Mouse (Mus musculus) stomach, embryonic 15.5 days (tissue): ENCODE measurements around the gene Klf12. TPM values are rescaled to one million over a fixed set of nuclear protein-coding genes. Genes with fewer than 3 reads are reported as not detected.

ENCODE experiments used
- ATAC-seq: fragments of 200-750 bp; cut with Nextera tagmentation; 2 replicates; pipeline ENCODE4 v1.8.0; 2017; ENCODE audit warnings: low read depth, moderate number of reproducible peaks, moderate TSS enrichment; ENCODE audit not compliant: insufficient read depth, low FRiP score
- H3K27ac ChIP-seq: fragments of 300-500 bp; sonication (generic); 2 replicates; pipeline ENCODE4 v1.5.1; 2015; ENCODE audit warnings: mild to moderate bottlenecking, inconsistent platforms
- H3K27me3 ChIP-seq: fragments of 300-500 bp; sonication (generic); replicated peaks from 2 replicates; pipeline ENCODE4 v1.6.1; 2015; ENCODE audit warnings: inconsistent platforms
- H3K36me3 ChIP-seq: fragments of 300-500 bp; sonication (generic); 2 replicates; pipeline ENCODE4 v1.6.1; 2015; ENCODE audit warnings: inconsistent platforms
- H3K4me1 ChIP-seq: fragments of 300-500 bp; sonication (generic); 2 replicates; pipeline ENCODE4 v1.6.1; 2015; ENCODE audit warnings: inconsistent platforms
- H3K4me2 ChIP-seq: fragments of 300-500 bp; sonication (generic); 2 replicates; pipeline ENCODE4 v1.6.1; 2015; ENCODE audit warnings: mild to moderate bottlenecking, inconsistent platforms
- H3K4me3 ChIP-seq: fragments of 300-500 bp; sonication (generic); replicated peaks from 2 replicates; pipeline ENCODE4 v1.5.1; 2015; ENCODE audit warnings: inconsistent platforms
- H3K9ac ChIP-seq: fragments of 300-500 bp; sonication (generic); 2 replicates; pipeline ENCODE4 v1.6.1; 2015; ENCODE audit warnings: inconsistent platforms
- H3K9me3 ChIP-seq: fragments of 300-500 bp; sonication (generic); 2 replicates; pipeline ENCODE4 v1.6.1; 2016; ENCODE audit warnings: inconsistent platforms
- WGBS: fragments of 180-500 bp; shearing (Covaris S2); methylation state at CpG from one replicate; pipeline ENCODE4 v1.1.7; 2015; 5-methylcytosine and 5-hydroxymethylcytosine counted together
- polyA plus RNA-seq: library from polyadenylated mRNA; unstranded; fragments of >200 nt; fragmentation: Nextera tagmentation; extraction: Ambion mirVana; gene quantifications from 2 replicates; pipeline ENCODE4 v1.2.1, GENCODE M21; 2015

Gene Klf12
- 11.1 and 13.2 TPM in 2 replicates for polyA plus RNA-seq

DNA sequence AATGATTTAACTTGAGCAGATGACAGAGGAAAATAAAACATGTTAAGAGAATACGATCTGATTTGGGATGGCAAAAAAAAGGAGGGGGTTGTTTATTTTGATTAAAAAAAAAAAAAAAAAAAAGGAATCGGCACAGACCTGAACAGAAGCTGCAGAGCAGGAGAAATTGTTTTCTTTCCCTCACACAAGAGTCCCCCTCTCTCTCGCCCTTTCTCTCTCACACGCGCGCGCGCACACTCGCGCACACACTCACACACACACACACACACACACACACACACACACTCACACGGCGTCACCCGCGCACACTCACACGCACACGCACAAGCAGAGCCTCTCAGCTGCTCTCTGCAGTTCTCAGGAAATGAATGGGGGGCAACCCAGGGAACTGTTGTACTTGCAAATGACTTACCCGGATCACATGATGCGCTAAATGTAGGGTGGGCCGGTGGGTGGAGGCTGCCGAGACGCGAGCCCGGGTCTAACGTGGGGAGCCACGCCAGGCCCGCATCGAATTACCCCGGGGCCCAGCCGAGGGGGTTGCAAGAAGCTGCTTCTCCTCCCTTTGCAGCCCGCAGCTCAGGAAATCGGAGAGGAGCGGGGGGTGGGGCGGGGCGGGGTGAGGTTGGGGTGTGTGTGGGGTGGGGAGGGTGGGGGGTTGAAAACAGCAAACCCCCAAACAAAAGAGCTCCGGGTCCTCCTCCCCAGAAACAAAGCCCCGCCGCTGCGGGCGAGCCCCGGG, at the start of gene Klf12:
Gene Klf12, minus strand, starts transcription at position 561 of the 742 bp plus-strand sequence.
- Histone ChIP-seq H3K27me3 (no peaks in the 10 kb centered on the region), H3K36me3 (no peaks in the 10 kb centered on the region), H3K9me3 (no peaks in the 10 kb centered on the region), H3K9ac (peak within 1 kb of the TSS; percentile 54), H3K4me2 (peak within 1 kb of the TSS; percentile 84), H3K4me1 (peaks cover 12% of the 10 kb centered on the region; the same call in 1 of the 2 replicates), H3K4me3 (peak within 1 kb of the TSS; percentile 60), H3K27ac (peak within 1 kb of the TSS; percentile 87)
- peak; percentile 77 for ATAC-seq
- WGBS = under 1% methylated on average over 39 of the region's 40 CpGs

DNA sequence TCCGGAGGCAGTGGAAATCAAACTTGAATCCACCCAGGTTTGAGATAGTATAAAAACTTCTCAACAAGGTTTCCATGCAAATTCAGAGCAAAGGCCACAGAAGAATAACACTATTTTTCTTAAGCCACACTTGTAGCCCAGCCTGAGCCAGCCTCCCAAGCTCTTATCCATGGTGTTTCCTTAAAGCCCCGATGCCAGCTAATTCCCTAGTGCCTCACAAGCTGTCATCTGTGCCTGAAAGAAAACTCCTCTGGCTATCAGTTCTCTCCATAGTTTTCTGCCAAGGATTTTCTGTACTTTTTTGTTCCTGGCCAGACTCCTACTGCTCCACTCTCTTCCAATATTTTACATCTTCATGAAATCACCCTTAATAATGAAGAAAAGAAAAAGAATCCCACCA, 48.9 kb upstream of the Klf12 start:
- H3K27me3 ChIP-seq = no peaks in the 10 kb centered on the region
- H3K4me1 ChIP-seq = no peaks in the 10 kb centered on the region
- WGBS = 74% methylated on average over 2 of the region's 2 CpGs
- H3K4me3 ChIP-seq = no peak overlapping the region
- H3K9ac ChIP-seq = no peak overlapping the region
- H3K27ac ChIP-seq = no peak overlapping the region
- ATAC-seq = no peak
- H3K36me3 ChIP-seq = no peaks in the 10 kb centered on the region
- no peak overlapping the region for H3K4me2 ChIP-seq
- H3K9me3 ChIP-seq = no peaks in the 10 kb centered on the region

DNA sequence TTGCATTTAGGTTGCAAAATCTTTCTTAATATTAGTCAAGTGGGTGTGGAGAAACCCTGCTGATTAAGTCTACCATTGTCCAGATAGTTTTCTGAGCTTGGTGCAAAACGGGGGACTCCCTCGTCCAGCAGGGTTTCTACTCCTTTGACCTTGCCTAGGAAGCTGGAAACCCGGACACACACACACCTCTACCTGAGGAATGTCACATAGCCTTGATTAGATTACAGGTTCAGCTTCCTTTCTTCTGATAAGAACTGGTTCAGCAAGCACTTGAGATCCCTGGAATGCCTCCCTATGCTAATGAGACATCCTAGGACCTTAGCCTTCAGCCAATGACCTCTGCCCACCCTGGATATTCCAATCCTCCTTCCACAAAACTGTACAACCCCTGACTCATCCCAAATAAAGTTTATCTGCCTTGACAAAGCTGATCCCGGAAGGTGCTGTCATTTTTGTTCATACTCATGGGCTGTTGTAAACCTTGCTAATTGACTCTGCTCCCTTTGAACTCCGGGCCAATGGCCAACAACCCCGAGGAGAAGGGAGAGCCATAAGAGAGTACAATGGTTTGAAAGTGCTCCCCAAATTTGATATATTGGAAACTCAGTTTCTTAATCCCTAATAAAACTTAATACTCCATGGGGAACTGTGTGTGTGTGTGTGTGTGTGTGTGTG, 44.3 kb upstream of the Klf12 start:
- Histone ChIP-seq H3K27ac (no peak overlapping the region), H3K36me3 (no peaks in the 10 kb centered on the region), H3K9me3 (no peaks in the 10 kb centered on the region), H3K4me3 (no peak overlapping the region), H3K9ac (no peak overlapping the region), H3K4me2 (no peak overlapping the region), H3K4me1 (no peaks in the 10 kb centered on the region), H3K27me3 (no peaks in the 10 kb centered on the region)
- 60% methylated on average over 6 of the region's 6 CpGs for WGBS
- peak; percentile 76 for ATAC-seq

DNA sequence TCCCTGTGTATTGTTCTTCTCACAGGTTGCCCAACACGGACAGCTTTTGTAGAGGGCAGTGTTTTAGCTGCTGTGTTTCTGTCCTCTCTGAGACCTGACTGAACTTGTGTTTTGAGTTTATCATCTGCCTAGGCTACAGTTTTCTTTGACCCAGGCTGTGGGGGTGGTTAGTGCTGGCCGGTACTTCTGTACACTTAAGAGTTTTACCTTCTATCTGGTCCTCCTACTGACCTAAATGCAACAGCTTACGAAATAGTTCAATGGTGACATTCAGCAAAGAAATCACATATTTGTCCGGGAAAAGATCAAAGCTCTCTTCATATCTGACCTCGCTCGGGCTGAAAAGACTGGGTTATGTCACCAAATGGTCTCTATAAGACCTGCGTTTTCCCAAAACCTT, 39.8 kb upstream of the Klf12 start:
- Histone ChIP-seq H3K4me3 (no peak overlapping the region), H3K27me3 (no peaks in the 10 kb centered on the region), H3K9ac (no peak overlapping the region), H3K27ac (no peak overlapping the region), H3K4me1 (no peaks in the 10 kb centered on the region), H3K4me2 (no peak overlapping the region), H3K36me3 (no peaks in the 10 kb centered on the region), H3K9me3 (no peaks in the 10 kb centered on the region)
- WGBS = 62% methylated on average over 7 of the region's 7 CpGs
- ATAC-seq = no peak

DNA sequence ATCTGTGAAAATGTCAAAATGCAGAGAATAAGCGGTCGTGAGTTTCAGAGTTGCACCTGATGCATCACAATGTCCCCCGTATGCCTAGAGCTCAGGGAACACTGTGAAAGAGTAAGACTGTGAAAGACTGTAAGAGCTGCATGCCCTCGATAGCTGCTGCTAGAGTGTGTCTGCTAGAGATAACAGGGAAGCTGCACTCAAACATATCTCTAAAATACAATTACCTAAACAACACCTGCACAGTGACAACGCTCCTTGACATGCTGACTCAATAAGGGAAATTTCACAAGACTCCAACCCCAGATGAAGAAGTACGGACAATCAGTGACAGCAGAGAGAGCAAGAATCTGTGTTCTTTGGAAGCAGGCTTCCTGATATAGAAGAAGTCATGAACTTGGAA, 37.5 kb upstream of the Klf12 start:
- no peaks in the 10 kb centered on the region for H3K27me3 ChIP-seq
- no peak overlapping the region for H3K27ac ChIP-seq
- H3K9ac ChIP-seq = no peak overlapping the region
- no peaks in the 10 kb centered on the region for H3K36me3 ChIP-seq
- no peak overlapping the region for H3K4me2 ChIP-seq
- no peak overlapping the region for H3K4me3 ChIP-seq
- H3K9me3 ChIP-seq = no peaks in the 10 kb centered on the region
- no peak for ATAC-seq
- WGBS = 90% methylated on average over 6 of the region's 6 CpGs
- no peaks in the 10 kb centered on the region for H3K4me1 ChIP-seq

DNA sequence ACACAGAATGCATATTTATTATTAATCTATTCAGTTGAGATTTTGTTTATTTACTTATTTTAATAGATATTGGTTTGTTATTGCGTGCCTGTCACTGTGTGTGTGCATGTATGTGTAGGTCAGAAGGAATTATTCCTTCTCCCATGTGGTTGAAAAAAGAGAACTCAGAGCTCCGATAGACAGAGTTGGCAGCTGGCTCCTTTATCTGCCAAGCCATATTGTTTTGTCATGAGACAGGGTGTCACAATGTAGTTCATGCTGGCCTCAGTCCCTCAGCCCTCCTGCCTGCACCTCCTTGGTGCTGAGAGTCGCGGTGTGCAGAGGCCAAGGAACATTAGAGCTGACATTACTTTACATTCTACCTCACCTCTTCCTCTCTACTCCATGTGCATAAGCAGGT, 32.3 kb upstream of the Klf12 start:
- no peak for ATAC-seq
- Histone ChIP-seq H3K4me1 (no peaks in the 10 kb centered on the region), H3K4me3 (no peak overlapping the region), H3K9me3 (no peaks in the 10 kb centered on the region), H3K27ac (no peak overlapping the region), H3K4me2 (no peak overlapping the region), H3K36me3 (no peaks in the 10 kb centered on the region), H3K9ac (no peak overlapping the region), H3K27me3 (no peaks in the 10 kb centered on the region)
- 69% methylated on average over 4 of the region's 4 CpGs for WGBS

DNA sequence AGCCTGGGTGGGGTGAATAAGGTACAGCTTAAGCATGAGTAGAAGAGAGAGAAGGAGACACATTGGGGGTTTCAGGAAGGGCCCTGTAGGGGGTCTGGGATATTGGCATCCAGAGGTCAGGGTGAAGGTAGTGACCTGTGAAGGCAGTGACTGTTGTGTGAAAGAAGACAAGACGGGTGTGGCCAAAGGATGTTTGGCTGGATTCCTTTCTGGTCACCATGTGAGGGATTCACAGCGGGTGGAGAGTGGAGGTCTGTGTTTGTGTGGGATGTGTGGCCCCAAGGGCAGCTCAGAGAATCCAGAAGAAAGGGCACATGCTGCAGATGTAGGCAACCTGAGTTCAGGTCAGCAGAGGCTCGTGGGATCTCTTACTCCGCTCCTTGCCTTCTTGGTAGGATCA, 29.6 kb upstream of the Klf12 start:
- no peak overlapping the region for H3K4me3 ChIP-seq
- no peak overlapping the region for H3K9ac ChIP-seq
- H3K27ac ChIP-seq = no peak overlapping the region
- no peak overlapping the region for H3K4me2 ChIP-seq
- H3K36me3 ChIP-seq = no peaks in the 10 kb centered on the region
- 82% methylated on average over 4 of the region's 4 CpGs for WGBS
- no peaks in the 10 kb centered on the region for H3K27me3 ChIP-seq
- no peak for ATAC-seq
- H3K9me3 ChIP-seq = no peaks in the 10 kb centered on the region
- H3K4me1 ChIP-seq = no peaks in the 10 kb centered on the region

DNA sequence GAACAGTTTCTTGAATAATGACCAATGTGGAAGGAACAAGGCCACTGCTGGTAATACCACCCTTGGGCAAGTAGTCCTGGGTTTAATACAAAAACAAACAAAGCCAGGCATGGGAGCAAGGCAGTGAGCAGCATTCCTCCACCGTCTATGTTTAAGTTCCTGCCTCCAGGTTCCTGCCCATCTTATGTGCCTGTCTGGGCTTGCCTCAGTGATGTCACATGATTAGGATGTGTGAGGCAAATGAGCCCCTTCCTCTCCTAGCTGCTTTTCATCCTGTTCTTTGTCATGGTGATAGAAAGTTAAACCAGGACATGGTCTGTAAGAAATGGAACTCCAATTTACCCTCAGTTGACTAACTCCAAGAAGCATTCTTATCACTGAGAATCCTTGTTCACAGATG, 16.4 kb upstream of the Klf12 start:
- Histone ChIP-seq H3K36me3 (no peaks in the 10 kb centered on the region), H3K4me2 (no peak overlapping the region), H3K9me3 (no peaks in the 10 kb centered on the region), H3K9ac (no peak overlapping the region), H3K4me1 (no peaks in the 10 kb centered on the region), H3K4me3 (no peak overlapping the region), H3K27ac (no peak overlapping the region), H3K27me3 (no peaks in the 10 kb centered on the region)
- no peak for ATAC-seq
- 70% methylated on average over 1 of the region's 1 CpGs for WGBS

DNA sequence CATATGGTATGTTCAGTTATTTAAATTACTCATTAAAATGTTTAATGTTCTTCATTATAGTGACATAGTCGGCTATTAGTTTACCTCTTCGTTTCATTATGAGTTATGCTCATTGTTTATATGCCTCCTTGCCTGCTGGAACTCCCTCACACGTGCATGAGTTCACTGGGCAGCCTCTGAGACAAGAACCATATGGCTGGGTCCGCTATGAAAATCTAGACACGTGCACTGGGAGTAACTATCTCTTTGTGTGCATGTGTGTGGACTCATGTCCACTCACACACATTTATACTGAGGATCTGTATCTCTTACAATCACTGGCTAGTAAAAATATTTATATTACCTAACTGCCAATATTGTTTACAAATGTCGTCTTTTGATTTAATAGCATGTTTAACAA, 14.4 kb upstream of the Klf12 start:
- H3K9ac ChIP-seq = no peak overlapping the region
- ATAC-seq = no peak
- no peaks in the 10 kb centered on the region for H3K4me1 ChIP-seq
- no peaks in the 10 kb centered on the region for H3K9me3 ChIP-seq
- H3K4me2 ChIP-seq = no peak overlapping the region
- no peaks in the 10 kb centered on the region for H3K27me3 ChIP-seq
- WGBS = 34% methylated on average over 6 of the region's 6 CpGs
- H3K27ac ChIP-seq = no peak overlapping the region
- no peaks in the 10 kb centered on the region for H3K36me3 ChIP-seq
- no peak overlapping the region for H3K4me3 ChIP-seq

DNA sequence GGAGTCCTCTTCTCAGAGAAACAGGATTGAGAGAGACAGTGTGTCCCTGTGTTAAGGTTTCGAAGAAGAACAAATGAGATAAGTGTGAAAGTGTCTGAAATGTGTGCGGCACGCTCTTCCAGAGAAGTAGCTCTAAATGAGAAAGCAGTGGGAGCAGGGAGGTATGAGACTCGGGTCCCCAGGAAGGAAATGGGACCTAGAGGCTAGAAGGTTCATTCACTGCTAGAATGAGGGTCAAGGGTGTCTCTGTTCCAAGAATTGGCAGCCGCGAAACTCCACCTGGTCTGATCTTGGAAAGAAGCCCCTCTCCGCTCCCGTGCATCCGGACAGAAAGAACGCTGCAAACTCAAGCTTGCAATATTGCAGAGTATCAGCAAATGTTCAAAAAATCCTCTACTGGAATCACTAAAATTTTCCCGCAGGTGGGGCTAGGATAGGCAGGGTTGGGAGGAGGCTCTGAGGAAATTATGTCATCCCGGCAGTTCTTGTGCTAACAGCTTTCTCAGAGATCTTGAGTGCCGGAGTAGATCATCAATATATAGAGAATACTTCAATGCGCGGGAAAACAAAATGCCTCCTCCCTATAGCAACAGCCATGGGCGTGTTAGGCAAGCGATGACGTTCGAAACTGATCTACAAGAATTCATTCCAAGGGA, 2.2 kb upstream of the Klf12 start:
- no peak for ATAC-seq
- peak overlapping the region; percentile 87 for H3K27ac ChIP-seq
- H3K9me3 ChIP-seq = no peaks in the 10 kb centered on the region
- no peaks in the 10 kb centered on the region for H3K36me3 ChIP-seq
- 6% methylated on average over 19 of the region's 19 CpGs for WGBS
- H3K9ac ChIP-seq = peak overlapping the region; percentile 54; the same call in 1 of the 2 replicates
- H3K4me3 ChIP-seq = peak overlapping the region; percentile 60
- H3K27me3 ChIP-seq = no peaks in the 10 kb centered on the region
- peaks cover 12% of the 10 kb centered on the region; the same call in 1 of the 2 replicates for H3K4me1 ChIP-seq
- peak overlapping the region; percentile 84 for H3K4me2 ChIP-seq

DNA sequence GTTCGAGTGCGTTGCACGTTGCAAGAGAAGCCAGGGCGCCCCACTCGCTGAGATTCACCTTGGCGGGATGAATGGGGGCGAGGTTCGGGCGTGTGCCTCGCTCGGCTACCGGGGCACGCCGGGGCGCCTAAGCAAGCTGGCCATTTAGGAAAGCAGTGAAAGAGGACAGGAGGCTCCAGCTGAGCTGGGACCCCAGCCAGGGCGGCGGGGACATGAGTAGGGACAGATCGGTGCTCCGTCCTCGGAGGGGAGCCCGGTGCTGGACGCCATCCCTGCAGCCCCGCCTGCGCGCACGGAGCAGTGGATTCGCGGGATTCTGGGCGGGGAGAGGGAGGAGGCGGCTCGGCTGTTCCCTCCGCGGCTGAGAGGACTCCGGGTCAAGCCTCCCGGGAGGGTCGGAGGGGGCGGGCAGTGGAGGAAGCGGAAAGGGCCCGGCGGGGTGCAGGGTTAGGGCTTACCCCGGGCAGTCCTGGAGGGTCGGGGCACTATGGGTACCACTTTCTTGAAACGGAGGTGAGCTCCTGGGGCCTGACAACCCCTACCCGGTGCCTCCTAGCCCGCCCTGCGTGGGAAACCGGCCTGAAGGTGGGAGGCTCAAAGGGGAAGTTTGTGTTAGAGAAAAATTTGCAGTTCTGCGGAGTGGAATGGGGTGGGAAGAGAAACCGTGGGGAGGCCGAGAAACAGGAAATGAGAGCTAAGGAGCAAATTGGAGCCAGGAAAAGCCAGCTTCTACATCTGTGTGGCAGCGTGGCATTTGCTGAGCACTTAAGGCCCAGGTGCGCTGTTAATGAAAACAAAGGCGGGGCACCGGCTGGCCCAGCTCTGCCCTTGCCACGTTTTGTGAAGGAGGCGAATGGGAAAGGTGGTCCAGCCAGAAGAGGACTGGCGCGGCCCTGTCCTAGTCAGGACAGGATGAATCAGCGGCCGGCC, 1.4 kb upstream of the Klf12 start:
- Histone ChIP-seq H3K4me2 (peak overlapping the region; percentile 84), H3K27me3 (no peaks in the 10 kb centered on the region), H3K4me1 (peaks cover 12% of the 10 kb centered on the region; the same call in 1 of the 2 replicates), H3K9me3 (no peaks in the 10 kb centered on the region), H3K9ac (peak overlapping the region; percentile 54), H3K4me3 (peak overlapping the region; percentile 60), H3K36me3 (no peaks in the 10 kb centered on the region), H3K27ac (peak overlapping the region; percentile 87)
- peak; percentile 51 for ATAC-seq
- under 1% methylated on average over 56 of the region's 60 CpGs for WGBS
